Mouse (Mus musculus) ES-Bruce4 (cell line): ENCODE data around the gene Gm4881. TPM values are rescaled to one million over a fixed set of nuclear protein-coding genes. Genes with fewer than 3 reads are reported as not detected.

ENCODE experiments used
- H3K27ac ChIP-seq: 2 replicates; pipeline ENCODE4 v1.5.1; 2012; ENCODE audit warnings: low read length, inconsistent platforms; ENCODE audit not compliant: insufficient read depth
- H3K27me3 ChIP-seq: 2 replicates; pipeline ENCODE4 v1.6.1; 2012; ENCODE audit warnings: mild to moderate bottlenecking, low read length, inconsistent platforms; ENCODE audit not compliant: control insufficient read depth, poor library complexity, insufficient read depth, severe bottlenecking
- H3K36me3 ChIP-seq: 2 replicates; pipeline ENCODE4 v1.6.1; 2012; ENCODE audit warnings: inconsistent platforms, mild to moderate bottlenecking, low read length, moderate library complexity; ENCODE audit not compliant: control insufficient read depth, poor library complexity, insufficient read depth, severe bottlenecking
- H3K4me1 ChIP-seq: one replicate; pipeline ENCODE4 v1.8.1; 2011; ENCODE audit warnings: low read length; ENCODE audit not compliant: control insufficient read depth, insufficient read depth
- H3K4me3 ChIP-seq: 2 replicates; pipeline ENCODE4 v1.5.1; 2011; ENCODE audit warnings: low read depth, mild to moderate bottlenecking, low read length
- H3K9ac ChIP-seq: 2 replicates; pipeline ENCODE4 v1.6.1; 2012; ENCODE audit warnings: low read depth, mild to moderate bottlenecking, inconsistent platforms; ENCODE audit not compliant: poor library complexity, severe bottlenecking
- H3K9me3 ChIP-seq: replicated peaks from 2 replicates; pipeline ENCODE4 v1.6.1; 2012; ENCODE audit warnings: mild to moderate bottlenecking, low read length, inconsistent platforms; ENCODE audit not compliant: control insufficient read depth, poor library complexity, insufficient read depth, severe bottlenecking
- CTCF ChIP-seq: IDR thresholded peaks from one replicate; pipeline ENCODE4 v1.8.1; 2011; ENCODE audit warnings: low read depth, low read length
- EP300 ChIP-seq: IDR thresholded peaks from 2 replicates; pipeline ENCODE4 v1.6.1; 2011; ENCODE audit warnings: low read depth, low read length; ENCODE audit not compliant: insufficient read depth
- POLR2A ChIP-seq: IDR thresholded peaks from one replicate; pipeline ENCODE4 v1.8.1; 2011; ENCODE audit warnings: low read length; ENCODE audit not compliant: insufficient read depth
- polyA plus RNA-seq: library from polyadenylated mRNA; stranded (reverse); fragments of >200 nt; gene quantifications from 2 replicates; pipeline ENCODE4 v1.2.4, GENCODE M21; 2011; ENCODE audit warnings: low read depth; ENCODE audit not compliant: missing spikeins, insufficient read depth, insufficient read length

Gm4881 gene
- polyA plus RNA-seq, 1 experiment: not detected

DNA sequence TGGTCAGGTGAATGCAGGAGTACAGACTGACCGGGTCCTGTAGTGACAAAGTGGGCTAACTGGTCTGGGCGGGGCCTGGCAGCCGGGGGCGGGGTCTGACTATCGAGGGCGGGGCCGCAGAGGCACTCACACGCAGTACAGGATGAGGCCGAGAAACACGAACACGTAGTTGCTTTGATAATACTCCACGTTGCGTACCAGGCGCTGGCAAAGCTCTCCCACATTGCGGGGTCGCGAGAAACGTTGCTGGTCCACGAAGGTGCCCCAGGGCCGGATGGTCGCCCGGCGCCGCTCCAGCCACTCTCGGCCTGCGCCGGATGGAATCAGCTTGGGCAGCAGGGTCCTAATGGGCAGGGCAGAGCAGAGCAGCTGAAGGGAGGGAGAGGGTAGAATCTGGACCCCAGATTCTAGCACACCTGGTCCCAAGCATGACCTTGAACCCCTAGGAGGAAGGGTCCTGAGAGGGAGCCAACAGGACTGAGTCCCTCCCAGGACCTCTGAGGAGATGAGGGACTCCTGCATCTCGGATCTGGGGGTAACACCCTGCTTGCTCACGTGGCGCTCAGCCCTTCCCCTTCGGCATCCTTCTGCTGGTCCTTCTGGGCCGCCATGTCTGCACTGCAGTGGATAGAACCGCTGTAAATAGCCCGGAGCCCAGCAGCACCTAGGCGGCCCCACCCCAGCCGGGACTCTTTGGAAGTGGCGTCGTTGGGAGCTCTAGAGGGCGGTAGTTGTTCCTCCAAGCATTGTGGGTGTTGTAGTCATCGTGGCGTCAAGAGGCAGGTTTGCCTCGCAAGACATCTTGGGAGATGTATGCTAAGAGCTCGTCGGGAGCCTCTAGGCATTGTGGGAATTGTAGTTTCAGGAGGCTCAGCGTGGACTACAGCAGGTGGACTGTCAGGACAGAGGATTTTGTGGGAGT lies 27.9 kb upstream of the Gm4881 start, which contains the start of gene Rabac1:
Gene Rabac1 (minus strand): TSS at position 783 of the 922 bp plus-strand sequence.
- H3K27me3 ChIP-seq: no peaks in the 10 kb centered on the region
- peak; percentile 28 for TF ChIP-seq CTCF
- no peak for TF ChIP-seq EP300
- peak; percentile 56 for TF ChIP-seq POLR2A
- H3K27ac ChIP-seq: no peak within 1 kb of the TSS
- peak within 1 kb of the TSS; percentile 95 for H3K4me3 ChIP-seq
- peak within 1 kb of the TSS; percentile 63 for H3K9ac ChIP-seq
- H3K9me3 ChIP-seq: no peaks in the 10 kb centered on the region
- H3K4me1 ChIP-seq: peaks cover 3% of the 10 kb centered on the region
- H3K36me3 ChIP-seq: no peaks in the 10 kb centered on the region

DNA sequence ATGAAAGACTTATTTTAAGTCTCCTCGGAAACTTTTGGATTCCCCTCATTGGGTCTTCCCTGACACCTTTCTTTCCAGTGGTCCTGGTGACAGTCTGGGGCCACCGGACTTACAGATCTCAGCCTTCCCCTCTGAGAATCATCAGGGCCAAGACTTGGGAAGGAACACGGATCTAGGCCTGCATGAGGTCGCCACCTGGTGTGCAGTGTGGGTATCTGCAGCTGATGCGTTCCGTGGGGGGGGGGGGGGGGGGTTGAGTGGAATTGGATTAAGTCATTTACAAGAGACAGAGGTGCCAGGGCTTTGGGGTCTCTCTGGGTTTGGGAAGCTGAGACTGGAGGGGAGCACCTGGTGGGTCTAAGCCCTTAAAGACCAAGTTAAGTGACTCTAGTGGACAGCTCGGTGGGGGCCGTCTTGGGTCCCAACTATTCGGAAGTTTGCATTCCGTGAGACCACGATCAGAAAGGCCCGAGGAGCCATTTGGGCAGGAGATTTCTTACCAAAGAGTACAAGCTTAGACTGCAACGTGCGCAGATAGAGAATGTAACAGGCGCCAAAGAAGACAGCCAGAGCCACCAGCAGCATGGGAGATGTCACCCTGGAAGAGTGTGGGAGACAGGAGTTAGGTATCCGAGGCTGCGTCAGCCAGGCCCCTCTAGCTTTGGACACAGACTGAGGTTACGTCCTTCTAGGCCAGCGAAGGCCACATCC lies 27.1 kb upstream of the Gm4881 start:
- H3K9ac ChIP-seq: no peak overlapping the region

DNA sequence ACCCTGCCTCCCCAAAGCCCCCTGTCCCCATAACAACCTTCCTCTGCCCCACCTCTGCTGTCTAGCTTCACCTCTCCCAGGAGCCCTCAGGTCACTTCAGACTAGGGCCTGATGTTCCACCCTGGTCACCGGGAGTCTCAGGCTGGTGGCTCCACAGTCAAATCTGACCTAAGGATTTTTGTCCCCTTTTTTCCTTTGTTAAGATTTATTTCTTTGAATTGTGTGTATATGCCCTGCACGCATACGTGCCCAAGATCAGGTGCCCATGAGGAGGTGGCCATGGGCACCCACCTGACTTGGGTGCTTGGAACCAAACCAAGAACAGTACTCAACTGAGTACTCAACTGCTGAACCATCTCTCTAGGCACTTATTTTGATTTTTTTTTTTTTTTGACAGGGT lies 26.0 kb upstream of the Gm4881 start:
- no peak overlapping the region for H3K9ac ChIP-seq
- no peaks in the 10 kb centered on the region for H3K9me3 ChIP-seq
- no peak overlapping the region for H3K27ac ChIP-seq
- TF ChIP-seq EP300 (no peak), CTCF (no peak), POLR2A (no peak)
- H3K27me3 ChIP-seq: no peaks in the 10 kb centered on the region
- H3K4me1 ChIP-seq: peaks cover 3% of the 10 kb centered on the region
- no peak overlapping the region for H3K4me3 ChIP-seq
- no peaks in the 10 kb centered on the region for H3K36me3 ChIP-seq

More for the DNA sequence above, 27.1 kb upstream of the Gm4881 start:
- Histone ChIP-seq H3K36me3 (no peaks in the 10 kb centered on the region), H3K27ac (no peak overlapping the region), H3K9me3 (no peaks in the 10 kb centered on the region), H3K27me3 (no peaks in the 10 kb centered on the region), H3K4me3 (peak overlapping the region; percentile 95), H3K4me1 (peaks cover 3% of the 10 kb centered on the region)
- TF ChIP-seq EP300 (no peak), POLR2A (no peak), CTCF (peak; percentile 78)

DNA sequence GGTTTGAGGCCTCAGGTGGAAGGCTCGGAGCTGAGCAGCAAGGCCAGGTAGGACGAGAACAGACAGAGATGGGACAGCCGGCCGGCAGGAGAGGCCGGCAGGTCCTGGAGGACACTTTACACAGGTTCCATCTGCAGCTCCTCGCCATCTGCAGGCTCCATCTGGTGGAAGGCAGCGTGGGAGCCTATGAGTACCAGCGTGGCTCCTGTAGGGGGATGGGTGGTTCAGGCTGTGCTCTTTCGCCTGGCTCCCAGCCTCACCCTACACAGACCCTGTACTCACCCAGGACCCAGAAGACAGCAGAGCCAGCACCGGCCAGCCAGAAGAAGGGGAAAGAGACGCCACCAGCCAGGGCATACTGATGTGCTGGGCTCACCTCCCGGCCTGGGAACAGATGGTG lies 25.5 kb upstream of the Gm4881 start:
- TF ChIP-seq EP300 (no peak), POLR2A (no peak), CTCF (no peak)
- no peak overlapping the region for H3K9ac ChIP-seq
- H3K9me3 ChIP-seq: no peaks in the 10 kb centered on the region
- H3K27ac ChIP-seq: no peak overlapping the region
- H3K36me3 ChIP-seq: no peaks in the 10 kb centered on the region
- H3K27me3 ChIP-seq: no peaks in the 10 kb centered on the region
- H3K4me1 ChIP-seq: peaks cover 2% of the 10 kb centered on the region
- H3K4me3 ChIP-seq: no peak overlapping the region

DNA sequence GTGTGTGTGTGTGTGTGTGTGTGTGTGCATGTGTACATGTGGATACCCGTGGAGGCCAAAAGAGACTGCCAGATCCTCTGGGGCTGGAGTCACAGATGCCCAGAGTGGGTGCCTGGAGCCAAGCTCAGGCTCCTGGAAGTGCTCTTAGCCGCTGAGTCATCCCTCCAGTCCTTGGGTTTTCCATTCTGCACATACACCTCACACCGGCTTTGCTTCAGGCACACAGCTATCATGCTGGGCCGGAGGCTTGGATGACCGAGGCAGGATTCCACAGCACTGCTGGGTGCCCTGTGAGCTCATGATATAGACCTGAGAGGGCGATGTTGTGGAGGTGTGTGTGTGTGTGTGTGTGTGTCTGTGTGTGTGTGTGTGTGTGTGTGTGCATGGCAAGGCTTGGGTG lies 24.2 kb upstream of the Gm4881 start:
- TF ChIP-seq CTCF (no peak), EP300 (no peak), POLR2A (no peak)
- Histone ChIP-seq H3K27ac (no peak overlapping the region), H3K9ac (no peak overlapping the region), H3K4me3 (no peak overlapping the region), H3K4me1 (no peaks in the 10 kb centered on the region), H3K9me3 (no peaks in the 10 kb centered on the region), H3K36me3 (no peaks in the 10 kb centered on the region), H3K27me3 (no peaks in the 10 kb centered on the region)

DNA sequence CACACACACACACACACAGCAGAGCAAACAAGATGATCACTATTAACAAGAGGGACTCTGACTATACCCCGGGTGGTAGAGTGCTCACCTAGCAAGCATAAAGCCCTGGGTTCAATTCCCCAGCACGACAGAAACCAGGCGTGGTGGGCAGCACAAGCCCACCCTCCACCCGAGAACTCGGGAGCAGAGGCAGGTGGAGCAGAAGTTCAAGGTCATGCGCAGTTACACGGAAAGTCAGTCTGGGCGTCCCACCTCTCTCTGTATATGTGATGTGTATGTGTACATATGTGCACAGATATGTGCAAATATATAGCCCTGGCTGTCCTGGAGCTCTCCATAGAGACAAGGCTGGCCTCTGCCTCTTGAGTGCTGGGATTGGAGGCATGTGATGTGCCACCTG lies 23.7 kb upstream of the Gm4881 start:
- Histone ChIP-seq H3K4me1 (no peaks in the 10 kb centered on the region), H3K27me3 (no peaks in the 10 kb centered on the region), H3K27ac (no peak overlapping the region), H3K4me3 (no peak overlapping the region), H3K9me3 (no peaks in the 10 kb centered on the region), H3K9ac (no peak overlapping the region), H3K36me3 (no peaks in the 10 kb centered on the region)
- no peak for TF ChIP-seq CTCF
- TF ChIP-seq POLR2A: no peak
- TF ChIP-seq EP300: no peak
